In genomic region chr19:53419834-53420233, GRCm38 (mm10) we compare ENCODE assay signal across 10 mouse cellular contexts. TPM values are rescaled to one million over a fixed set of nuclear protein-coding genes. Genes with fewer than 3 reads are reported as not detected.
DNase-seq lines count a peak whose midpoint lies in the region; ATAC-seq lines count a peak whose summit lies in the region.
"Had no signal": no experiment of that assay in that cellular context is flagged by ENCODE, and none has a peak within 500 bp of the region (broad histone marks: within the 10 kb centered on the region; RNA-seq: fewer than 3 reads in every experiment).

No protein-coding gene starts in this region.

- H3K9me3 ChIP-seq in forebrain, embryonic 11.5 days (ENCODE audit: control insufficient read depth, low read length): no peaks in the 10 kb centered on the region
- no peaks in the 10 kb centered on the region for H3K9me3 ChIP-seq in forebrain, embryonic 12.5 days
- H3K9me3 ChIP-seq in neural tube, embryonic 15.5 days (replicated peaks): no peaks in the 10 kb centered on the region

- no peaks in the 10 kb centered on the region for H3K36me3 ChIP-seq in forebrain, embryonic 11.5 days (ENCODE audit: control insufficient read depth, insufficient read depth, low read length)
- H3K36me3 ChIP-seq in forebrain, embryonic 12.5 days (replicated peaks): no peaks in the 10 kb centered on the region
- H3K36me3 ChIP-seq in neural tube, embryonic 15.5 days: no peaks in the 10 kb centered on the region

- 51% methylated on average over 5 of the region's 5 CpGs for WGBS in forebrain, embryonic 11.5 days
- 51% methylated on average over 5 of the region's 5 CpGs for WGBS in forebrain, embryonic 12.5 days
- 53% methylated on average over 5 of the region's 5 CpGs for WGBS in neural tube, embryonic 15.5 days

- no peaks in the 10 kb centered on the region; the same call in 1 of the 2 replicates for H3K4me1 ChIP-seq in forebrain, embryonic 11.5 days (replicated peaks; ENCODE audit: control insufficient read depth, insufficient read depth, low read length)
- peaks cover 9% of the 10 kb centered on the region for H3K4me1 ChIP-seq in forebrain, embryonic 12.5 days
- peaks cover 11% of the 10 kb centered on the region for H3K4me1 ChIP-seq in neural tube, embryonic 15.5 days

- H3K4me2 ChIP-seq in forebrain, embryonic 11.5 days (ENCODE audit: low read depth, low read length, severe bottlenecking): no peak overlapping the region
- H3K4me2 ChIP-seq in forebrain, embryonic 12.5 days: no peak overlapping the region
- no peak overlapping the region for H3K4me2 ChIP-seq in neural tube, embryonic 15.5 days

- peak; percentile 82 for DNase-seq in forebrain, embryonic 11.5 days (ENCODE audit: low spot score)
- DNase-seq in neural tube, embryonic 10.5 days (ENCODE audit: extremely low spot score, low spot score): peak; percentile 56
- DNase-seq in cerebellum, adult 9-10 months: peak; percentile 72
- DNase-seq in hindlimb bud, embryonic 11.5 days (ENCODE audit: extremely low spot score, low read depth, low spot score): peak; percentile 42
- DNase-seq in thymus, postnatal 14 days: peak; percentile 90

- no peaks in the 10 kb centered on the region; the same call in 1 of the 2 replicates for H3K27me3 ChIP-seq in forebrain, embryonic 11.5 days (ENCODE audit: control insufficient read depth, insufficient read depth, low read length)
- H3K27me3 ChIP-seq in forebrain, embryonic 12.5 days: 0 out of 2 replicates have a peak, but pooled peaks cover 11% of the 10 kb centered on the region
- no peaks in the 10 kb centered on the region for H3K27me3 ChIP-seq in neural tube, embryonic 15.5 days (replicated peaks)

- no peak overlapping the region for H3K9ac ChIP-seq in forebrain, embryonic 11.5 days (ENCODE audit: low read length)
- no peak overlapping the region for H3K9ac ChIP-seq in forebrain, embryonic 12.5 days
- H3K9ac ChIP-seq in neural tube, embryonic 15.5 days (replicated peaks): no peak overlapping the region

- ATAC-seq in forebrain, embryonic 11.5 days (replicated peaks; ENCODE audit: low FRiP score): no peak
- ATAC-seq in forebrain, embryonic 12.5 days (ENCODE audit: low FRiP score): no peak
- ATAC-seq in neural tube, embryonic 15.5 days (ENCODE audit: low FRiP score): no peak
- peak; percentile 50; the same call in 1 of the 2 replicates for ATAC-seq in megakaryocyte-erythroid progenitor cell, adult 5-6 weeks (replicated peaks; ENCODE audit: low FRiP score, low TSS enrichment, poor library complexity, severe bottlenecking)

- H3K27ac ChIP-seq in forebrain, embryonic 11.5 days (ENCODE audit: low read depth, low read length): no peak overlapping the region
- no peak overlapping the region for H3K27ac ChIP-seq in forebrain, embryonic 12.5 days
- no peak overlapping the region for H3K27ac ChIP-seq in neural tube, embryonic 15.5 days (replicated peaks)

- H3K4me3 ChIP-seq in forebrain, embryonic 11.5 days (ENCODE audit: low read depth, low read length): no peak overlapping the region
- no peak overlapping the region for H3K4me3 ChIP-seq in forebrain, embryonic 12.5 days (replicated peaks)
- no peak overlapping the region for H3K4me3 ChIP-seq in neural tube, embryonic 15.5 days (replicated peaks)

RNA-seq across cellular contexts. Expression of gene Smndc1, which starts 29.5 kb away (rescaled TPM):
- 53.6 and 57.6 TPM in 2 replicates for polyA plus RNA-seq in forebrain, embryonic 11.5 days (2014; fragmentation: Nextera tagmentation; extraction: Ambion mirVana)
- polyA plus RNA-seq in forebrain, embryonic 12.5 days (2016; fragmentation: Nextera tagmentation; extraction: Ambion mirVana): 45.4 and 49.6 TPM in 2 replicates
- polyA plus RNA-seq in neural tube, embryonic 15.5 days (2015; fragmentation: Nextera tagmentation; extraction: Ambion mirVana): 29.3 and 31.6 TPM in 2 replicates
- 56.9 and 60.9 TPM in 2 replicates for total RNA-seq in megakaryocyte-erythroid progenitor cell, adult 5-6 weeks (2014; fragmentation: Nextera tagmentation)
- total RNA-seq in megakaryocyte-erythroid progenitor cell, adult 5-6 weeks (2017): 34.7 and 45.6 TPM in 2 replicates

RNA-seq across cellular contexts. Expression of gene Gm10197, which starts 48.3 kb away (rescaled TPM):
- not detected in 2 replicates for polyA plus RNA-seq in forebrain, embryonic 11.5 days (2014; fragmentation: Nextera tagmentation; extraction: Ambion mirVana)
- 1.7 TPM in 1 of 2 replicates, not detected in the other for polyA plus RNA-seq in forebrain, embryonic 12.5 days (2016; fragmentation: Nextera tagmentation; extraction: Ambion mirVana)
- polyA plus RNA-seq in neural tube, embryonic 15.5 days (2015; fragmentation: Nextera tagmentation; extraction: Ambion mirVana): not detected in 2 replicates
- not detected in 2 replicates for total RNA-seq in megakaryocyte-erythroid progenitor cell, adult 5-6 weeks (2014; fragmentation: Nextera tagmentation)
- total RNA-seq in megakaryocyte-erythroid progenitor cell, adult 5-6 weeks (2017): not detected in 2 replicates
- total RNA-seq: left cerebral cortex, adult 18-20 months had no signal
- polyA plus RNA-seq: stomach, embryonic 16.5 days had no signal
